Mouse (Mus musculus): ENCODE data around the gene Slc5a12.

Slc5a12 gene

DNA sequence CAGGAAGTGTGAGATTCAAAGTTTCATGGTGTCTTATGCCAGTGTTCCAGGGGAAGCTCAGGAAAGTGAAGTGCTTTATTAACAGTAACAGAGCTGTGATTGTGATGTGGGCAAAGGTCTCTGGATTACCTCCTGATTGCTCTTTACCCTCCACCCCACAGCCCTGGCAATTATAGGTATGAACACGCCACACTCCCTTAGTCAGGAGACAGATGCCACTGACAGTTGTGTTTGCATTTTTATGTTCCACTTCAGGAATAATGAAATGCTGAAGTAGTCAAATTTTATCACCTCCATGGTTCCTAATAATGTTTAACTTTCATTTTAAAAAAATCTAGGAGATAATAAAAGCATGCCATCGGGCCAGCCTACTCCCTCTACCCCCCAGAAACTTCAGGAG is at the start of gene Slc5a12:
Gene Slc5a12 (plus strand): TSS at position 367 of the 400 bp plus-strand sequence.
- DNase-seq, result no peak

DNA sequence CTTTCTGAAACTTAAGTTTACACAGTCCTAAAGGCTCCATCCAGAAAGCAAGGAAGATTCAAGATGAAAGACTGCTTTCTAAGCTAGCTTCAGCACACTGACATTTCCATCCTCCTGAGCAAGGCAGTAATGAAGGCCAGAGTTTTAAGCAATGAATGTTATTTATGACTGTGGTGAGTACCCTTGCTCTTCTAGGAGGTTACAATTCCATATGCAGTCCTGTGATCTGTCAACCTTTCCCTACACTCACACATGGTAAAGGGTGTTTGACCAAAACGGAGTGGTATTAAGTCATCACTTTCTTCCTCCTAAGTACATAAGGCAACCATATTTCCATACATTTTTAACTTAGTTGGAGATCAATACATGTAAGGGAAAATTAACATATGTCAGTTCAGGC is 41.0 kb upstream of the Slc5a12 start:
- no peak for DNase-seq

DNA sequence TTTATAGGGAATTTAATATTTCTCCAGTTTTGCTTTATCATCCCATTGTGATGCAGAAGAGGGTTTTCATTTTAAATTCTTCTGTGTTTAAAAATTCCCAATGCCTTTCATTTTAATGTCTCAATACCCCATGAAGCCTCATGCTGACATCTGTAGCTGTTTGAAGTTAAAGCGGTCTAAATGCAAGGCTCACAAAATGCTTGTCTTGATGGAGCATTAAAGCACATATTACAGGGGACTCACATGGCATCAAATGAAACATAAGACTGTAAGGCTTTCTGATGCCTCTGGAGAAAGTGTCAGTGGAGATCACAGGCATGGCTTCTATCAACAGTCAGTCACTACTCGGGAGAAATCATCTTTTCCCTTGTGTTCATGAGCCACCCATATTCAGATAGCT is 34.5 kb upstream of the Slc5a12 start:
- DNase-seq, result no peak

DNA sequence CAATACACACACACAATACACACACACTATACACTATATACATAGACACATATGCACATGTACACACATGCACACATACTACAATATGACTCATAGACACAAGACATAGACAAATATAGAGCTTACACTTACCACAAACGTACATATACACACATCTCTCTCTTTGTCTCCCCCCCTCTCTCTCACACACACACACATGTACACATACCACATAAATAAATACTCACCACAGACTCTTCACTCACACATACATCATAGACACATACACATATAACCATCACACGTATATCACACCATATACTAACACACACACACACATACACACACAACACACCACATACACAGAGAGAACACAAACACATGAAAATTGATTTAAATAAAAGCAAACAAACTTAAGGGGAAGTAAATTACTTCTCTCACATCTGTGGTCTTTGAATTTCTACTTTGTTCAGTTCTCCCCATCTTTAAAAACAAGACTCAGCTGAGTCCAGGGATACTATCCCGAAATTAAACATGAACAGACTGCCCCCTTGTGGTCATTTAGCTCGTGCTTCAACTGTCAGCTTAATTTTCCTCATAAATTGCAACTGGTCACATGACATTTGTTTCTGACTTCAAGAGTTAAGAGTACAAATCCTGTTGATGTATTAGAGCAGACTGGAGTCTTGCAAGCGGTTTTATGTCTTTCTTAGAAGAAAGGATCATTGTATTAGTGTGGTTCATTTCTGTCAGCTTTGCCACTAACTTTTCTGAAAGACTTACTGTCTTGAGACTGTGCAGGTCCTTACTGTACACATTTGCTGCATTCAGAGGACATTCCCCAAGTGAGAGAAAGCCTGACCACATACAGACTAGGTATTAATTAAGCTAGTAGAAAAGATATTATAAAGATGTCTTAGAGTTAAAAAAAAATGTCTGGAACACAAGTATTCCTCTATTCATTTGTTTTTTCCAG is 32.1 kb upstream of the Slc5a12 start:
- DNase-seq, result peak; percentile 55

DNA sequence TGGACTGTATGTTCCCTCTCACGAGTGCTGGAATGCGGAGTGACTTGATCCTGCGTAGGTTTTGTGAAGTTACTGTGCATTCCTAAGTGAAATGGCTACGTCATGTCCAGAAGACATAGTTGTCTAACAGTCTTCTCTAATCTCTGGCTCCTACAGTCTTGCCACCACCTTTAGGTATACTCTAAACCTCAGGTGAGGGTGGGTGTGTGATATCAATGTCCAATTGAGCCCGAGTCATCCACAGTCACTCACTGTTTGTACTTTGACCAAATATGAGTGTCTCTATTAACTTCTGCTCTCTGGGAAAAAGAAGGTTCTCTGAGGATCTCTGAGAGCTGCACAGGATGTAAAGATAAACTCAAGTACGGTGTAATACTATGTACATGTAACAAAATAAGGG is 10.4 kb upstream of the Slc5a12 start:
- no peak for DNase-seq

DNA sequence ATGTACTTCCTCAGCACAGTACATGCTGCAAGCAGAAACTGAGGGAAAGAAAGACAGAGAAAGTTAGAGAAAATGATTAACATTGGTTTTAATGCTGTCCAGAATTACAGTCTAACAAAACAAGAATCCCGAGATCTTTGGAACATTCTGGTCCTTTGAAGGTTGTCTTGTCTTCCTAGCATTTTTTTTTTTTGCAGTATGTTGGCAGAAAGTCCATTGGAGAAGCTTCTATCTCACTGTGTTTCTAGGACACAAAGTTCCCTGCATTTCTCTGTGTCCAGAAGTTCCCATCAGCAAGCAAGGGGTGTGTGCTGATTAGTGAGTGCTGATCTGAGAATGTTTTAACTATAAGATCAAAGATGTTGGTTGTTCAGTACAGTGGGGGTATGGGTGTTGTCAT is 7.1 kb upstream of the Slc5a12 start:
- DNase-seq, result no peak

DNA sequence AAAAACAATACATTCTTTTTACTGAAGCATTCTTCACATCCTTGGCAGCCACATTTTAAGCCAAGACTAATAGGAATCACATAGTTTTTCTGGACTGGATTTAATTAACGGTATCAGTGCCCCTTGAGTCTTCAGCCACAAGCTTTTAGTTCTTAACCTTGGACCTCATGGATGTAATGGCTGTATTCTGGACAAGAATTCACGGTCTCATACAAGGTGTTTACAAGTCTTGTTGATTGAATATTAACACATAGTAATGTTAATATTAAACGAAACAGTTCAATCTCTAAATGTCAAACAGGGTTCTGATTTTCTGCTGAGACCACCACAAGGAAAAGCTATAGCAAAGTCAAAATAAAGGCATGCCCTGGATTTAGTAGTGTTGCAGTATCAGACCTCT is 4.8 kb upstream of the Slc5a12 start:
- DNase-seq, result no peak

DNA sequence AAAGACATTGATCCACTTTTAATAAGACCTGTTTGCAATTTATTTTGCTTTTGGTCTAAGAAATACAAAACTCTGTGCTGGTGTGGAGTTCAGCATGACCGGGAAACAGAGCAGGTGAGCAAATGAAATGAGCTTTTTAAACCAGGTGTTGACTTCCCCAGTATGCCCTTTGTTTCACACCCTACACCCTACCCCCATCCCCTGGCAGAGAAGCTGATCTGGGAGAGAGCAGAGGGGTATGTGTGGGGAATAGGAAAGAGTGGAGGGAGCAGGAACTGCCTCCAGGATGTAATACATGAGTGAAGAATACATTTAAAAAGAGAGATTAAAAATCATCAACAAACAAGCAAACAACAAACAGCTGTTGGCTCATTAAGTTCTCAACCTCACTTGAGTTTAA is 47.3 kb downstream of the Slc5a12 start:
- no peak for DNase-seq

DNA sequence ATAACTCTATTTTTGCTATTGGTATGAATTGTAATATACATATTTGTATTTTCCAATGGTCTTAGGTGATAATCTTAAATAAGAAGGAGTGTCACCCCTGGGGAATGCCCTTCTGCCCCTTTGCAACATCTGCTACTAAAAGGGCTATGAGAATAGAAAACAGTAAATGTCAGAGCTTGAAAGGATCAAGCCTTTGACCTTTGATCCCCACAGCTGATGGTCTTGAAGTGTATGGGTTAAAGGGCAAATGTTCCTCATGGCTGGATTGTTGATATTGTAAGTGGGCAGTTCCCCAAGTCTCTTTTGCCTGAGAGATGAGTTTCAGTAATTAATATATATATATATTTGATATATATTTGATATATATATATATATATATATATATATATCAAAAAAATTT is 47.7 kb downstream of the Slc5a12 start:
- no peak for DNase-seq

DNA sequence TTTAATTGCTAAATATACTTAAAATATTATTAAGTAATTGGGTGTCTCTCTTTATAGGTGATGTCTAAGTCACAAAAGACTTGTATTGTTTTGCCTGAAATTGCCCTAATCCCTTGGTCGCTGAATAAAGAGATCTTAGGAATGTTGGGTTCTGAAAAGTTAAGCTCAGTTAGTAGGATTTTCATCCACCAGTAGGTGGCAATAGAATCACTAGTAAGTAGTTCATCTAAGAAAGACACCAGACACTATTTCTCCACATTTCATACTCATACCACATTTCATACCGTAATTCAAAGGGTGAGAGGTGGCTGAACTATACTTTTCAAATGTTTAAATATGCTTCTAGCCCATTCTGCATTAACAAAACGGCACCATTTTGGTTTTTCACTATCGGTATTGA is 66.2 kb downstream of the Slc5a12 start:
- DNase-seq, result peak; percentile 12

DNA sequence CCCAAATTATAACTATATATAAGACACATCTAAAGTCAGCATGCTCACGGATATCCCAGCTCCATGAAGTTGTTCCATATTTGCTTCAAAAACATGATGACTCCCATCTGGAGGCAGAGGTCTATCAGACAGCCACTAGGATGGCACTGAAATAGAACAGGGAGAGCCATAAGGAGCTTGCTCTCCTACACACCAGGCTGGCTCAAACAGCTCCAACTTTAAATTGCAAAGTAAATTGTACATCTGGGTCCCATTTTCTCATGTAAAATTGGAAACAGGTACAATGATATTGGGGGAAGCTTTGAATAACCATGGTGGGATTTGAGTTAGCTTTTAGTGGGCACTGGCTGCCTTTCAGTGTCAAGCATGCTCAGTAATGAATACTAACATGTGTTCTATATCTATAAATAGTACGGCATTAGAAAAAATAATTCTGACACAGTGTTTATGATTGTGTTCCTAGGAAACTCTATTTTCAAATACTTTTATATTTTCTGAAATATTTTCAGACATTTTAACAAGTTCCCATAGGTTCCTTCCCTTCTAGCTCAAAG is 74.0 kb downstream of the Slc5a12 start:
- DNase-seq, result peak; percentile 35

Data from layer of hippocampus, adult 9-11 months (tissue).